Mouse (Mus musculus) limb, embryonic 12.5 days (tissue): ENCODE measurements at regions not wholly inside any gene's neighbourhood (a gene's known extent, or its start where the extent isn't known, plus 50 kb on each side); places are given as distances from the start of the nearest gene placed in this dataset.

ENCODE experiments used
- ATAC-seq: fragments of 200-750 bp; cut with Nextera tagmentation; 2 replicates; pipeline ENCODE4 v1.8.0; 2017; ENCODE audit warnings: low read depth, moderate TSS enrichment; ENCODE audit not compliant: insufficient number of reproducible peaks, insufficient read depth, low FRiP score, low TSS enrichment
- H3K27ac ChIP-seq: fragments of 300-500 bp; sonication (generic); 2 replicates; pipeline ENCODE4 v1.5.1; 2016; ENCODE audit warnings: mild to moderate bottlenecking, moderate library complexity
- H3K27me3 ChIP-seq: fragments of 300-500 bp; sonication (generic); 2 replicates; pipeline ENCODE4 v1.6.1; 2016; ENCODE audit warnings: mild to moderate bottlenecking, moderate library complexity
- H3K36me3 ChIP-seq: fragments of 300-500 bp; sonication (generic); 2 replicates; pipeline ENCODE4 v1.6.1; 2016; ENCODE audit warnings: mild to moderate bottlenecking, moderate library complexity
- H3K4me1 ChIP-seq: fragments of 300-500 bp; sonication (generic); replicated peaks from 2 replicates; pipeline ENCODE4 v1.6.1; 2016
- H3K4me2 ChIP-seq: fragments of 300-500 bp; sonication (generic); 2 replicates; pipeline ENCODE4 v1.6.1; 2016; ENCODE audit warnings: mild to moderate bottlenecking, moderate library complexity
- H3K4me3 ChIP-seq: fragments of 300-500 bp; sonication (generic); replicated peaks from 2 replicates; pipeline ENCODE4 v1.5.1; 2016; ENCODE audit warnings: mild to moderate bottlenecking
- H3K9ac ChIP-seq: fragments of 300-500 bp; sonication (generic); replicated peaks from 2 replicates; pipeline ENCODE4 v1.6.1; 2016; ENCODE audit warnings: mild to moderate bottlenecking, moderate library complexity
- H3K9me3 ChIP-seq: fragments of 300-500 bp; sonication (generic); 2 replicates; pipeline ENCODE4 v1.6.1; 2016; ENCODE audit warnings: mild to moderate bottlenecking, moderate library complexity
- WGBS: fragments of 180-500 bp; shearing (Covaris S2); methylation state at CpG from one replicate; pipeline ENCODE4 v1.1.7; 2016; 5-methylcytosine and 5-hydroxymethylcytosine counted together

- no peaks in the 10 kb centered on the region for H3K36me3 ChIP-seq
- 39% methylated on average over 12 of the region's 12 CpGs for WGBS
- H3K4me1 ChIP-seq, result peaks cover 20% of the 10 kb centered on the region
- no peak overlapping the region for H3K4me2 ChIP-seq
- no peak overlapping the region for H3K9ac ChIP-seq
- no peak overlapping the region for H3K4me3 ChIP-seq
- H3K27me3 ChIP-seq, result no peaks in the 10 kb centered on the region
- no peaks in the 10 kb centered on the region for H3K9me3 ChIP-seq
- H3K27ac ChIP-seq, result 0 out of 2 replicates have a peak overlapping the region, but pooled peaks have one; percentile 54
- no peak; the same call in 1 of the 2 replicates for ATAC-seq
Observed at GRCm38 (mm10) chr1:156997476-156998305, 58.3 kb upstream of the Ralgps2 start.

DNA sequence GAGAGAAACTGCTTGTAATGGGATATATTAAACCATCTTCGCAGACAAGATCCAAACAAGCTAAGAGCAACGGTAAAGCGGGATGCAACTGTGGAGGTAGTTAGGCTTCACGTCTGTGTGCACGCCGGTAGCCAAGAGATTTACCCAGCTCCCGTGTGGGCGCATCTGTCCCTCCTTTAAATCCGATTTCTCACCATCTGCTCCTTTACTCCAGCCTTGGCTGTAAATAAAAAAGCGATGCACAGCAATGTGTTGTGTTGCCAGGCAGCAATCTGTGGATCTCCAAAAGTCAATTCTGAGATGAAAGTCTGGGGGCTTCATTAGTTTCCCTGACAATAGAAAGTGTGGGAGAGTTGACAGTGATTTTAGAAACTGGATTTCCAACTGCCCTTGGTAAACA, 57.6 kb upstream of the Ralgps2 start:
- Histone ChIP-seq H3K27ac (0 out of 2 replicates have a peak overlapping the region, but pooled peaks have one; percentile 54), H3K9me3 (no peaks in the 10 kb centered on the region), H3K4me2 (no peak overlapping the region), H3K9ac (no peak overlapping the region), H3K27me3 (no peaks in the 10 kb centered on the region), H3K4me1 (peaks cover 20% of the 10 kb centered on the region), H3K4me3 (no peak overlapping the region), H3K36me3 (no peaks in the 10 kb centered on the region)
- no peak for ATAC-seq
- WGBS, result 85% methylated on average over 10 of the region's 10 CpGs

GRCm38 (mm10) chr1:156996084-156996880, 56.9 kb upstream of the Ralgps2 start:
- ATAC-seq, result no peak
- H3K36me3 ChIP-seq, result no peaks in the 10 kb centered on the region
- 85% methylated on average over 10 of the region's 10 CpGs for WGBS

DNA sequence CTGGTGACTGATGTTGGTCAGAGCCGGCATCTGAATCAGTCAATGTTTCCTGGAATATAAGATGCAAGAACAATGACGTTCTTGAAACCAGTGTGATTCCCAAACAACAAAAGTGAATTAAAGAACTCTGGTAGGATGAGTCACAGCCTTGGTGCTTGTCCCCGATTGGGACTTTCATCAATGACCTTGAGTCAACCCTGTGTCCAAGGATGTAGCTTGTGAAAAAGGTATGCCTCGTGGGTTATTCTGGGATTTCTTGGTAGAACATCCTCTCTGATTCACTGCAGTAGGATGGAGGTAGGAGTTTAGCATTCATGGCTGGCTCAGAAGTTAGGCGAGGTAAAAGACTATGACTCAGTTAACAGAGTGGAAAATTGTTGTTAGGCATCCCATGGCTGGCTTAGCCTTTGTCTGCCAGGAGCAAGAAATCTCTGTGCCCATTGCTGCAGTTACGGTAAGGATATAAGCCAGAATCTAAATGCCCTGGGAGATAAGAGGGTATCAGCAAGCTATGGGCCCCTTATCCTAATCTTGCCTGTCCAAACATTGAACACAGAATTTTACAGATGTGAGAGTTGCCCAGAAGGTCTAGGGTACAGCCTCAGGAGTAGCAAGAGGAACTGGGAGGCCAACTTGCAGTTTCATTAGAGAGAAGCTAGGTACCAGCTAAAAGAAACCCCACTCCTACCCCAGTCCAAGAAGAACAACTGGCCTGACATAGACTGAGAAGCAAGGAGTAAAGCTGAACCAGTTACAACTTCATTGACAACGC, 55.9 kb upstream of the Ralgps2 start:
- Histone ChIP-seq H3K4me2 (no peak overlapping the region), H3K36me3 (no peaks in the 10 kb centered on the region), H3K9me3 (no peaks in the 10 kb centered on the region), H3K4me3 (no peak overlapping the region), H3K9ac (no peak overlapping the region), H3K27me3 (no peaks in the 10 kb centered on the region), H3K4me1 (peaks cover 26% of the 10 kb centered on the region), H3K27ac (no peak overlapping the region)
- 92% methylated on average over 7 of the region's 7 CpGs for WGBS
- no peak for ATAC-seq

More at GRCm38 (mm10) chr1:156996084-156996880, 56.9 kb upstream of the Ralgps2 start:
- H3K27me3 ChIP-seq, result no peaks in the 10 kb centered on the region
- H3K4me1 ChIP-seq, result peaks cover 20% of the 10 kb centered on the region
- H3K4me3 ChIP-seq, result no peak overlapping the region
- no peaks in the 10 kb centered on the region for H3K9me3 ChIP-seq
- H3K27ac ChIP-seq, result no peak overlapping the region
- no peak overlapping the region for H3K9ac ChIP-seq
- H3K4me2 ChIP-seq, result no peak overlapping the region

DNA sequence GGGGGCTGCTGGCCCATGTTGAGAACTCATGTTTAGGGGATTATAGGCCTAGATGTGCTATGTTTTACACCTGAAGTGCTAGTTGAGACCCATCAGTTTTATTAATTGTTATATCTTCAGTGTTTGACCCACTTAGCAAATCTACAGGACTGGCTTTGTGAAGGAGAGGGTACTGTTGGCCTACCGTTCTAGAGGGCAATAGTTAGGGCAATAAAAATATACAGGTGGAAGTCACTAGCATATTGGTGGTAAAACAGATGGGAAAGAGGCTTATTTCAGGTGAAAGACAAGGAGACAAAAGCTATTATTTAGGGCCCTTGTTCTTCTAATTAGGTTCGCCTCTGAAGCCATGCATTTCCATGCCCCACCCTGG, 55.2 kb upstream of the Ralgps2 start:
- H3K9ac ChIP-seq, result no peak overlapping the region
- H3K27ac ChIP-seq, result no peak overlapping the region
- peaks cover 27% of the 10 kb centered on the region for H3K4me1 ChIP-seq
- no peaks in the 10 kb centered on the region for H3K36me3 ChIP-seq
- H3K4me3 ChIP-seq, result no peak overlapping the region
- H3K27me3 ChIP-seq, result no peaks in the 10 kb centered on the region
- WGBS, result 80% methylated on average over 2 of the region's 2 CpGs
- H3K9me3 ChIP-seq, result no peaks in the 10 kb centered on the region
- no peak for ATAC-seq
- no peak overlapping the region for H3K4me2 ChIP-seq

- Histone ChIP-seq H3K9me3 (no peaks in the 10 kb centered on the region), H3K36me3 (no peaks in the 10 kb centered on the region), H3K4me3 (no peak overlapping the region), H3K27me3 (no peaks in the 10 kb centered on the region), H3K9ac (no peak overlapping the region), H3K4me2 (no peak overlapping the region), H3K4me1 (peaks cover 27% of the 10 kb centered on the region), H3K27ac (no peak overlapping the region)
- ATAC-seq, result no peak
- 70% methylated on average over 15 of the region's 15 CpGs for WGBS
Observed at GRCm38 (mm10) chr1:156994005-156994643, 54.7 kb upstream of the Ralgps2 start.

DNA sequence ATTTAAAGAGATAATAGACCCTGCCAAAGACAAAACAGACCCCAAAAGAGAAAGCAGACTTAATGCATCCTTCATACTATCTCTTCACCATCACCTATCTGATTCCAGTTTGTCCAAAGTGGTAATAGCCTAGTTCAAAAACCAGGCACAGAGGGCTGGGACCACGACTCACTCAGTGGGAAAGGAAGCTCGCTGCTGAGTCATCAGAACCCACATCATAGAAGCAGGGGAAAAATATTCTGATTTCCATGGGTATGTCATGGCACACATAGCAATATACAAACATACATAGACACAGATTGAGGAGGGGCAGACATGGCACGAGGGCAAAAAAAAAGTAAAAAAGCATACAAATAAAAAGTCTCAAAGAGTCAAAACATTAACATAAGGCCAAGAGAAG, 53.7 kb upstream of the Ralgps2 start:
- H3K9me3 ChIP-seq, result no peaks in the 10 kb centered on the region
- H3K9ac ChIP-seq, result no peak overlapping the region
- no peak overlapping the region for H3K4me2 ChIP-seq
- H3K27ac ChIP-seq, result no peak overlapping the region
- no peaks in the 10 kb centered on the region for H3K36me3 ChIP-seq
- H3K4me1 ChIP-seq, result peaks cover 25% of the 10 kb centered on the region
- H3K27me3 ChIP-seq, result no peaks in the 10 kb centered on the region
- 83% methylated on average over 3 of the region's 3 CpGs for WGBS
- no peak overlapping the region for H3K4me3 ChIP-seq
- no peak for ATAC-seq

GRCm38 (mm10) chr1:156992536-156992935, 53.1 kb upstream of the Ralgps2 start:
- no peak overlapping the region for H3K4me2 ChIP-seq
- WGBS, result 48% methylated on average over 2 of the region's 2 CpGs
- H3K9ac ChIP-seq, result no peak overlapping the region
- ATAC-seq, result no peak
- H3K4me3 ChIP-seq, result no peak overlapping the region
- peaks cover 20% of the 10 kb centered on the region for H3K4me1 ChIP-seq
- H3K36me3 ChIP-seq, result no peaks in the 10 kb centered on the region
- no peaks in the 10 kb centered on the region for H3K27me3 ChIP-seq
- H3K27ac ChIP-seq, result no peak overlapping the region
- no peaks in the 10 kb centered on the region for H3K9me3 ChIP-seq

DNA sequence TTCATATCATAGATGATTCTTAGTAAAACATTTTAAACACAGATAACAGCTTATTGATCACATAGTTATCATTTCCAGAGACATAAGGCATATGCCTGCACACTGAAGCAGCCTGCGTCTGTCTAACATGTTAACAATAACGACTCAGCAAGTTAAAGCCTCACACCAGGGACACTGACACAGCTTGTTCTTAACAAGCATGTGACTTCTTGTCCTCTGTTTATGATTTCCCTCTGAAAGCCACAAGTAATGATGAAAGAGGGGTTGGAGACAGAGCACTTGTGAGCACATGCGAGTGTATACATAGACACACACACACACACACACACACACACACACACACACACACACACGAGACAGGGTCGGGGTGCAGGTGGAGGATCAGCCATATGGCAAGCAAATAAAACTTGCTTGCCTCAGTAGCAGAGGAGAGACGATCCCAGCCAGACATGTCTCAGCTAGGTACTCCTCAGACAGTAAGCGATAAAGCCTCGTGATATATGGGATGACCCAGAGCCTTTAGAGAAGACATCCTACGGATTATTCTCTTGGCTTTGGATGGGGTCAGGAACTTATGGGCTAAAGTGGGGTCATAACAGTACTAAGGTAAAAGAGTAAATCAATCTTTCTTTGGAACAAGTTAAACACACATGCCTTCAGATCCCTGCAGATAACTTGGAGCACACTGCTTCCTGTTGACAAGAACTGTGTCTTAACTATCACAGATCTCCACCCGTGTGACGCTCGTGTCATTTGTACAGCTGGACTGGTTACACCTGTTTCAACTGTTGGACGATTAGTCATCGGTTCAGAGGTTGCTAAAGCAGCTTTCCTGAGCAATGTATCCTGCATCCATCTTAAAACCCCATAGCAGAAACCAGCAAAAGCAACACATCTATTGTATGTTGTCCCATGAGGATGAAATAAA, 51.4 kb upstream of the Ralgps2 start:
- 64% methylated on average over 14 of the region's 14 CpGs for WGBS
- ATAC-seq, result no peak

DNA sequence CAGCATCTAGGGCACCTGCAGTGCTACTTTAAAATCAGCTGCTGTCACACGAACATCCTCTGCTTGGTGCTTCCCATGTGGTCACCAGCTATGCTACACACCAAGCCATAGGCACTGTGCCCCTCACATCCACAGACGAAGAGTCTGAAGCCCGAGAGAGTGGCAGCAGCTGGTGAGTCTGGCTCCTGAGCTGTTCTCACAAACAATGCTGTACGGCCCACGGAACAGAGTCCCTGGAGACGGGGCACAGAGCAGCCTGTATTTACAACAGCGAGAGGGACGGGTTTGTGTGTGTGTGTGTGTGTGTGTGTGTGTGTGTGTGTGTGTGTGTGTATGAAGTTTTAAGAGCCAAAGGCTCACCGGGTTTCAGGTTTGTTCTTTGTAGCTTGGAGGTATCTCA, 50.7 kb upstream of the Ralgps2 start:
- Histone ChIP-seq H3K36me3 (no peaks in the 10 kb centered on the region), H3K27ac (no peak overlapping the region), H3K9ac (no peak overlapping the region), H3K4me3 (no peak overlapping the region), H3K9me3 (no peaks in the 10 kb centered on the region), H3K4me2 (no peak overlapping the region), H3K4me1 (peaks cover 11% of the 10 kb centered on the region), H3K27me3 (no peaks in the 10 kb centered on the region)
- ATAC-seq, result no peak
- WGBS, result 43% methylated on average over 9 of the region's 9 CpGs

More for the DNA sequence above, 51.4 kb upstream of the Ralgps2 start:
- peaks cover 11% of the 10 kb centered on the region for H3K4me1 ChIP-seq
- no peak overlapping the region for H3K4me2 ChIP-seq
- H3K27me3 ChIP-seq, result no peaks in the 10 kb centered on the region
- H3K9me3 ChIP-seq, result no peaks in the 10 kb centered on the region
- no peak overlapping the region for H3K4me3 ChIP-seq
- no peak overlapping the region for H3K27ac ChIP-seq
- H3K36me3 ChIP-seq, result no peaks in the 10 kb centered on the region
- no peak overlapping the region for H3K9ac ChIP-seq
